16 mouse cellular contexts compared by ENCODE assay signal in genomic region chr2:6903251-6903763, GRCm38 (mm10).
DNase-seq lines count a peak whose midpoint lies in the region; ATAC-seq and TF ChIP-seq lines count a peak whose summit lies in the region.
"Had no signal": no experiment of that assay in that cellular context is flagged by ENCODE, and none has a peak within 500 bp of the region (broad histone marks: within the 10 kb centered on the region; RNA-seq: fewer than 3 reads in every experiment).

No protein-coding gene starts in this region.

- H3K4me1 ChIP-seq in forebrain, embryonic 14.5 days (ENCODE audit: control insufficient read depth, insufficient read depth, low read length) = peaks cover 5% of the 10 kb centered on the region
- H3K4me1 ChIP-seq in hindbrain, postnatal 0 days (ENCODE audit: insufficient read depth, low read length) = peaks cover 4% of the 10 kb centered on the region; the same call in 1 of the 2 replicates
- H3K4me1 ChIP-seq in neural tube, embryonic 13.5 days (replicated peaks) = peaks cover 6% of the 10 kb centered on the region
- H3K4me1 ChIP-seq in limb, embryonic 10.5 days = no peaks in the 10 kb centered on the region
- H3K4me1 ChIP-seq: liver, embryonic 13.5 days had no signal

- H3K36me3 ChIP-seq in forebrain, embryonic 14.5 days (ENCODE audit: control insufficient read depth, insufficient read depth, low read length) = no peaks in the 10 kb centered on the region
- H3K36me3 ChIP-seq in hindbrain, postnatal 0 days (ENCODE audit: insufficient read depth, low read length) = no peaks in the 10 kb centered on the region
- H3K36me3 ChIP-seq in neural tube, embryonic 13.5 days = no peaks in the 10 kb centered on the region
- no peaks in the 10 kb centered on the region for H3K36me3 ChIP-seq in limb, embryonic 10.5 days
- H3K36me3 ChIP-seq: liver, embryonic 13.5 days had no signal

- peak; percentile 47 for DNase-seq in embryo, embryonic 11 days
- peak; percentile 78 for DNase-seq in forebrain, embryonic 14.5 days (ENCODE audit: low spot score)
- peak; percentile 34 for DNase-seq in hindbrain, postnatal 0 days (ENCODE audit: low spot score)
- DNase-seq in ovary, postnatal 10 days (ENCODE audit: low spot score) = no peak
- no peak for DNase-seq in limb, embryonic 10.5 days (ENCODE audit: low spot score)
- DNase-seq in layer of hippocampus, postnatal 25 days (ENCODE audit: extremely low spot score in 1 of 2, low spot score in 1 of 2) = no peak
- DNase-seq: adrenal gland, postnatal 14 days; cerebellum, adult 11 months; kidney, adult 18-20 months; liver, embryonic 13.5 days; lung, postnatal 14 days; right cerebral cortex, adult 18-20 months; thymus, adult 2 months had no signal

- peak overlapping the region; percentile 26; the same call in 1 of the 2 replicates for H3K4me2 ChIP-seq in forebrain, embryonic 14.5 days (ENCODE audit: low read length)
- peak overlapping the region; percentile 23 for H3K4me2 ChIP-seq in hindbrain, postnatal 0 days (ENCODE audit: low read depth, low read length)
- H3K4me2 ChIP-seq in neural tube, embryonic 13.5 days = peak overlapping the region; percentile 7; the same call in 1 of the 2 replicates
- H3K4me2 ChIP-seq: liver, embryonic 13.5 days had no signal

- H3K27ac ChIP-seq in forebrain, embryonic 14.5 days (ENCODE audit: low read depth, low read length) = no peak overlapping the region
- no peak overlapping the region for H3K27ac ChIP-seq in hindbrain, postnatal 0 days
- no peak overlapping the region for H3K27ac ChIP-seq in neural tube, embryonic 13.5 days (replicated peaks)
- no peak overlapping the region for H3K27ac ChIP-seq in limb, embryonic 10.5 days
- H3K27ac ChIP-seq: liver, embryonic 13.5 days had no signal

- H3K4me3 ChIP-seq in forebrain, embryonic 14.5 days (ENCODE audit: low read depth, low read length) = no peak overlapping the region
- H3K4me3 ChIP-seq in hindbrain, postnatal 0 days (ENCODE audit: low read length) = no peak overlapping the region
- no peak overlapping the region for H3K4me3 ChIP-seq in neural tube, embryonic 13.5 days
- H3K4me3 ChIP-seq in limb, embryonic 10.5 days = no peak overlapping the region
- H3K4me3 ChIP-seq: liver, embryonic 13.5 days; myocyte had no signal

- no peaks in the 10 kb centered on the region for H3K27me3 ChIP-seq in forebrain, embryonic 14.5 days (replicated peaks; ENCODE audit: control insufficient read depth, insufficient read depth, low read length)
- H3K27me3 ChIP-seq in hindbrain, postnatal 0 days (ENCODE audit: insufficient read depth, low read length) = no peaks in the 10 kb centered on the region
- H3K27me3 ChIP-seq in neural tube, embryonic 13.5 days = no peaks in the 10 kb centered on the region
- H3K27me3 ChIP-seq in limb, embryonic 10.5 days (ENCODE audit: low read depth, poor library complexity, severe bottlenecking) = no peaks in the 10 kb centered on the region
- H3K27me3 ChIP-seq: liver, embryonic 13.5 days had no signal

- no peak overlapping the region for H3K9ac ChIP-seq in forebrain, embryonic 14.5 days (ENCODE audit: low read length)
- H3K9ac ChIP-seq in hindbrain, postnatal 0 days (replicated peaks; ENCODE audit: low read length) = no peak overlapping the region
- no peak overlapping the region for H3K9ac ChIP-seq in neural tube, embryonic 13.5 days
- H3K9ac ChIP-seq: liver, embryonic 13.5 days had no signal

- WGBS in forebrain, embryonic 14.5 days = under 1% methylated on average over 4 of the region's 4 CpGs
- 15% methylated on average over 4 of the region's 4 CpGs for WGBS in hindbrain, postnatal 0 days
- WGBS in neural tube, embryonic 13.5 days = 10% methylated on average over 4 of the region's 4 CpGs
- WGBS in limb, embryonic 10.5 days = 84% methylated on average over 4 of the region's 4 CpGs

- peak; percentile 93 for ATAC-seq in forebrain, embryonic 14.5 days
- ATAC-seq in hindbrain, postnatal 0 days = peak; percentile 73
- peak; percentile 84 for ATAC-seq in neural tube, embryonic 13.5 days (ENCODE audit: low read depth)
- ATAC-seq in megakaryocyte, adult 5-6 weeks (ENCODE audit: poor library complexity, severe bottlenecking) = no peak

- no peaks in the 10 kb centered on the region for H3K9me3 ChIP-seq in forebrain, embryonic 14.5 days (replicated peaks; ENCODE audit: control insufficient read depth, low read length)
- H3K9me3 ChIP-seq in hindbrain, postnatal 0 days (ENCODE audit: low read length) = no peaks in the 10 kb centered on the region
- no peaks in the 10 kb centered on the region for H3K9me3 ChIP-seq in neural tube, embryonic 13.5 days
- no peaks in the 10 kb centered on the region for H3K9me3 ChIP-seq in limb, embryonic 10.5 days (replicated peaks)
- H3K9me3 ChIP-seq: liver, embryonic 13.5 days had no signal

- no peak for TF ChIP-seq CTCF in hindbrain, postnatal 0 days (IDR thresholded peaks at IDR 0.05; ENCODE audit: low read depth)

Comparison
In these comparisons a context has a peak if more than half of its experiments do, and no peak if none do; other contexts are left out.
1. DNase-seq: peak in embryo, embryonic 11 days (single experiment), forebrain, embryonic 14.5 days (single experiment) and hindbrain, postnatal 0 days (single experiment); none in ovary, postnatal 10 days (single experiment), limb, embryonic 10.5 days (single experiment) and layer of hippocampus, postnatal 25 days (0 of 2).
2. Peak in every context shown above with its lines, with median percentiles within 50 percentile points of each other: H3K4me2 ChIP-seq.